Mouse (Mus musculus) myocyte (in vitro differentiated cells): ENCODE results near the gene Ina. TPM values are rescaled to one million over a fixed set of nuclear protein-coding genes. Genes with fewer than 3 reads are reported as not detected.

Experiments
- H3K27me3 ChIP-seq: one replicate; pipeline ENCODE4 v1.6.1; 2011; ENCODE audit not compliant: control insufficient read depth, insufficient read depth, insufficient read length
- H3K36me3 ChIP-seq: one replicate; pipeline ENCODE4 v1.6.1; 2011; ENCODE audit not compliant: control insufficient read depth, insufficient read depth
- H3K4me2 ChIP-seq: one replicate; pipeline ENCODE4 v1.6.1; 2011; ENCODE audit warnings: low read depth, control low read depth
- H3K4me3 ChIP-seq: one replicate; pipeline ENCODE4 v1.5.1; 2011; ENCODE audit warnings: mild to moderate bottlenecking, control low read depth, moderate library complexity
- H3K79me2 ChIP-seq: one replicate; pipeline ENCODE4 v1.6.1; 2011; ENCODE audit not compliant: control insufficient read depth, insufficient read depth
- H3ac ChIP-seq: one replicate; pipeline ENCODE4 v1.6.1; 2011; ENCODE audit not compliant: control insufficient read depth, insufficient read length
- CEBPB ChIP-seq: IDR thresholded peaks from 2 replicates; pipeline ENCODE4 v1.6.1; 2011; ENCODE audit warnings: mild to moderate bottlenecking, moderate library complexity; ENCODE audit not compliant: poor library complexity, insufficient read depth, severe bottlenecking
- E2F4 ChIP-seq: IDR thresholded peaks from one replicate; pipeline ENCODE4 v1.6.1; 2011; ENCODE audit warnings: mild to moderate bottlenecking, control low read depth, moderate library complexity; ENCODE audit not compliant: insufficient read depth
- MAX ChIP-seq: IDR thresholded peaks from one replicate; pipeline ENCODE4 v1.6.1; 2011; ENCODE audit warnings: low read depth, mild to moderate bottlenecking, control low read depth
- MYOD1 ChIP-seq, 3 experiments: IDR thresholded peaks; one replicate each; pipeline ENCODE4 v1.6.1; 2011; ENCODE audit warnings: control low read depth in 2 of 3, low read depth in 2 of 3, mild to moderate bottlenecking in 2 of 3, moderate library complexity in 1 of 3; ENCODE audit not compliant: insufficient read length in 2 of 3, control insufficient read depth in 1 of 3
- MYOG ChIP-seq, 3 experiments: IDR thresholded peaks; one replicate each; pipeline ENCODE4 v1.6.1; 2011; ENCODE audit warnings: control low read depth in 2 of 3, low read depth in 2 of 3, mild to moderate bottlenecking in 2 of 3; ENCODE audit not compliant: insufficient read length in 2 of 3, control insufficient read depth in 1 of 3, insufficient read depth in 1 of 3
- POLR2A ChIP-seq: IDR thresholded peaks from one replicate; pipeline ENCODE4 v1.6.1; 2011; ENCODE audit warnings: low read depth, mild to moderate bottlenecking, control low read depth, moderate library complexity; ENCODE audit not compliant: insufficient read length
- POLR2AphosphoS2 ChIP-seq: IDR thresholded peaks from one replicate; pipeline ENCODE4 v1.6.1; 2011; ENCODE audit warnings: low read depth, control low read depth; ENCODE audit not compliant: insufficient read length
- REST ChIP-seq: IDR thresholded peaks from one replicate; pipeline ENCODE4 v1.6.1; 2011; ENCODE audit warnings: mild to moderate bottlenecking, control low read depth, moderate library complexity; ENCODE audit not compliant: insufficient read depth, insufficient read length
- SRF ChIP-seq: IDR thresholded peaks from one replicate; pipeline ENCODE4 v1.6.1; 2011; ENCODE audit warnings: low read depth; ENCODE audit not compliant: control insufficient read depth, insufficient read length
- TCF12 ChIP-seq: IDR thresholded peaks from one replicate; pipeline ENCODE4 v1.6.1; 2011; ENCODE audit warnings: mild to moderate bottlenecking, control low read depth; ENCODE audit not compliant: poor library complexity, insufficient read depth, severe bottlenecking
- TCF3 ChIP-seq: IDR thresholded peaks from one replicate; pipeline ENCODE4 v1.6.1; 2011; ENCODE audit warnings: low read depth, control low read depth; ENCODE audit not compliant: insufficient read length
- USF1 ChIP-seq: IDR thresholded peaks from one replicate; pipeline ENCODE4 v1.6.1; 2011; ENCODE audit warnings: low read depth, mild to moderate bottlenecking, control low read depth, moderate library complexity
- polyA plus RNA-seq: library from polyadenylated mRNA; unstranded; fragments of >200 nt; fragmentation: generic; extraction: Trizol; gene quantifications from one replicate; pipeline ENCODE4 v1.2.1, GENCODE M21; 2012; ENCODE audit warnings: missing spikeins

Gene Ina
- polyA plus RNA-seq, 1 experiment = not detected

GRCm38 (mm10) chr19:46984726-46985622 is 29.5 kb upstream of the Ina start:
- no peak for TF ChIP-seq MYOD1 (IDR thresholded peaks at IDR 0.05; ENCODE audit: control insufficient read depth in 1 of 3, insufficient read length in 2 of 3, low read depth in 2 of 3)
- TF ChIP-seq SRF = no peak
- TF ChIP-seq TCF3 = no peak
- no peak for TF ChIP-seq TCF12
- TF ChIP-seq USF1 = no peak
- TF ChIP-seq CEBPB = no peak
- TF ChIP-seq E2F4 = no peak
- TF ChIP-seq POLR2A = no peak
- no peak for TF ChIP-seq REST
- TF ChIP-seq MYOG (IDR thresholded peaks at IDR 0.05; ENCODE audit: control insufficient read depth in 1 of 3, insufficient read depth in 1 of 3, insufficient read length in 2 of 3, low read depth in 2 of 3) = no peak
- H3K27me3 ChIP-seq = no peaks in the 10 kb centered on the region
- H3ac ChIP-seq = no peak overlapping the region

GRCm38 (mm10) chr19:46987646-46988045 is 26.9 kb upstream of the Ina start:
- TF ChIP-seq MAX (no peak), MYOD1 (IDR thresholded peaks at IDR 0.05; ENCODE audit: control insufficient read depth in 1 of 3, insufficient read length in 2 of 3, low read depth in 2 of 3) (no peak), REST (no peak), POLR2AphosphoS2 (no peak), SRF (no peak), E2F4 (no peak), CEBPB (no peak), MYOG (IDR thresholded peaks at IDR 0.05; ENCODE audit: control insufficient read depth in 1 of 3, insufficient read depth in 1 of 3, insufficient read length in 2 of 3, low read depth in 2 of 3) (no peak)

More at GRCm38 (mm10) chr19:46984726-46985622, 29.5 kb upstream of the Ina start:
- Histone ChIP-seq H3K36me3 (no peaks in the 10 kb centered on the region), H3K4me2 (no peak overlapping the region), H3K4me3 (no peak overlapping the region), H3K79me2 (no peaks in the 10 kb centered on the region)

DNA sequence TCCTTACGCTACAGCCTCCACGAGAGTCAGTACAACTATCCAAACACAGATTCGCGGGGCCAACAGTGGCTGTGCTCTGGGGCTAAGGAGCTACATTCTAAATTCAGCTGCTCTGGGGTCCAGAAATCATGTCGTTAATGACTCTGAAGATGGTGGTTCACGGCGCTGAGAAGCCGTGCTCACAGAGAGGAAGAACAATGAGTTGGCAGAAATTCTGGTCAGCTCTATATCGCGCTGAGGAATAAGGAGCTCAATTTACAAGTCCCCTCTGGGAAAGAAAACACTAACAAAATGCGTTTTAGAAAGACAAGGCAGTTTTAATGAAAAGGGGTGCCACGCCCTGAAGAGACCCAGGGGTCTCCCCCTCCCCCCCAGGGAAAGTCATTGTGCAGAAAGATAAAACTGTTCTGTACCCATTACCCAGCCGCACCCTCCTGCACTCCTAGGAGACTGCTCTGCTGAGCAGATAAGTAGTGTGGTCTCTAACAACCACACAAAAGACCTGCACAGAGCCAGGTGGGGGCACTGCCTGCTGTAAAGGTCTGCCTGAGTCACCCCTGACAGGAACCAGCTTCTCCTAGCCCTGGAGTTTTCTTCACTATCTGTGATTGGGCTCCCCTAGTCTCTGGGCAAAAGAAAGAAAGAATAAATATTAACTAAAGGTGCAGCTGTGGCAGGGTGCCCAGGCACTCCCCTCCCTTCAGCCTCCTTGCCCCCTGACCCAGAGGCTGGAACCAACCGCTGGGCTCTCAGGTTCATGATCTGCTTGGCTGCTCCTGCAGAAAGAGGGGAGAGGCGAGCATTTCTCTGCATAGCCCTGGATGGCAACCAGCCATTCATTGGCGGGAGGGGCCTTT is 26.0 kb upstream of the Ina start:
- H3ac ChIP-seq = no peak overlapping the region
- H3K4me2 ChIP-seq = no peak overlapping the region
- TF ChIP-seq POLR2A = no peak
- no peak for TF ChIP-seq POLR2AphosphoS2
- no peak for TF ChIP-seq MYOD1 (IDR thresholded peaks at IDR 0.05; ENCODE audit: control insufficient read depth in 1 of 3, insufficient read length in 2 of 3, low read depth in 2 of 3)
- H3K4me3 ChIP-seq = no peak overlapping the region
- H3K27me3 ChIP-seq = no peaks in the 10 kb centered on the region
- H3K79me2 ChIP-seq = no peaks in the 10 kb centered on the region
- H3K36me3 ChIP-seq = no peaks in the 10 kb centered on the region

More at GRCm38 (mm10) chr19:46987646-46988045, 26.9 kb upstream of the Ina start:
- no peaks in the 10 kb centered on the region for H3K27me3 ChIP-seq
- no peak overlapping the region for H3K4me2 ChIP-seq
- no peak overlapping the region for H3ac ChIP-seq
- no peak overlapping the region for H3K4me3 ChIP-seq
- H3K79me2 ChIP-seq = no peaks in the 10 kb centered on the region
- H3K36me3 ChIP-seq = no peaks in the 10 kb centered on the region

- H3K79me2 ChIP-seq = no peaks in the 10 kb centered on the region
- no peak for TF ChIP-seq REST
- TF ChIP-seq MYOD1 (IDR thresholded peaks at IDR 0.05; ENCODE audit: control insufficient read depth in 1 of 3, insufficient read length in 2 of 3, low read depth in 2 of 3) = no peak
- TF ChIP-seq E2F4 = no peak
- TF ChIP-seq SRF = no peak
- TF ChIP-seq MAX = no peak
- no peak for TF ChIP-seq TCF12
- TF ChIP-seq TCF3 = no peak
- TF ChIP-seq CEBPB = no peak
- TF ChIP-seq MYOG (IDR thresholded peaks at IDR 0.05; ENCODE audit: control insufficient read depth in 1 of 3, insufficient read depth in 1 of 3, insufficient read length in 2 of 3, low read depth in 2 of 3) = no peak
- no peak for TF ChIP-seq POLR2AphosphoS2
- TF ChIP-seq USF1 = no peak
- no peak for TF ChIP-seq POLR2A
Measured at GRCm38 (mm10) chr19:46989479-46990152, 24.9 kb upstream of the Ina start.

More at GRCm38 (mm10) chr19:46989479-46990152, 24.9 kb upstream of the Ina start:
- no peak overlapping the region for H3ac ChIP-seq
- H3K4me2 ChIP-seq = no peak overlapping the region
- H3K27me3 ChIP-seq = no peaks in the 10 kb centered on the region
- no peaks in the 10 kb centered on the region for H3K36me3 ChIP-seq
- H3K4me3 ChIP-seq = no peak overlapping the region
